Mouse (Mus musculus) kidney, adult 8-10 months (tissue): ENCODE measurements at regions not wholly inside any gene's neighbourhood (a gene's known extent, or its start where the extent isn't known, plus 50 kb on each side); places are given as distances from the start of the nearest gene placed in this dataset.
A peak's percentile ranks its signal among the peaks of the same experiment; 100 is the strongest.

Experiments used
- DNase-seq, 2 experiments: peaks; one replicate each; pipeline ENCODE4 v3.0.0; 2022

DNA sequence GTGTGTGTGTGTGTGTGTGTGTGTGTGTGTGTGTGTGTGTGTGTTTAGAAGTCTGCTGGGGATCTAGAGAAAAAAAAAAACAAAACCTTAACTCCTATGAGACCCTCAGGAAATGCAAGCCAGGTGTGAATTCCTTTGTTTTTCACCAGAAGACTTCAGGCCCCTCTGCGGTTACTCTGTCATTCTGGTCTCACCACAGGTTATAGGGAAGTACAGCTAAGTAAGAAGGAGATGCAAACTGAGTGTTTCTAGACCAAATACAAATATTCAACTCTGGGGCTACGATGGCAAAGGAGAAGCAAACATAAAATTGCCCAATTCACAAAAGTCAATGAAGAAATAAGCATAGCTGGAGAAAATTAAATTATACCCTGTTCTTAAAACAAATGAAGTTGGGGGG is 54.9 kb upstream of the Basp1 start:
- no peak for DNase-seq

GRCm38 (mm10) chr15:25469185-25469845 is 55.8 kb upstream of the Basp1 start:
- no peak for DNase-seq

DNA sequence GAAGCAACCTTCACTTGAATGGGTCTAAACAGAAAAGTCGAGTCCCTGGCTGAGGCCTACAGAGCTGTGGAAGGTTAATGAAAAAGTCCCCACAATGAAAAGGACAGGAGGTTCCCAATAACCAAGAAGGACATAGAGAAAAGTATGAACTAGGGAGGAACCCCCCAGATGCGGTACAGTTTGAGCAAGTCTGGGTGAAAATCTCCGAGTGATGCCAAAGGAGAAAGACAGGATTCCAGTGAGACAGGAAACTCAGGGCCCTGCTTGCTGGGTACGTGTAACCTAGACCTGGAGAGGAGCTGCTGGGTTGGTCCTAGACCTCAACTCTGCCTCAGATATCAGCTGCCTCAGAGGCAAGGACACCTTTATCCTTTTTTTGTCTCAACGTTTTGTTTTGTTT is 57.8 kb upstream of the Basp1 start:
- no peak for DNase-seq

DNA sequence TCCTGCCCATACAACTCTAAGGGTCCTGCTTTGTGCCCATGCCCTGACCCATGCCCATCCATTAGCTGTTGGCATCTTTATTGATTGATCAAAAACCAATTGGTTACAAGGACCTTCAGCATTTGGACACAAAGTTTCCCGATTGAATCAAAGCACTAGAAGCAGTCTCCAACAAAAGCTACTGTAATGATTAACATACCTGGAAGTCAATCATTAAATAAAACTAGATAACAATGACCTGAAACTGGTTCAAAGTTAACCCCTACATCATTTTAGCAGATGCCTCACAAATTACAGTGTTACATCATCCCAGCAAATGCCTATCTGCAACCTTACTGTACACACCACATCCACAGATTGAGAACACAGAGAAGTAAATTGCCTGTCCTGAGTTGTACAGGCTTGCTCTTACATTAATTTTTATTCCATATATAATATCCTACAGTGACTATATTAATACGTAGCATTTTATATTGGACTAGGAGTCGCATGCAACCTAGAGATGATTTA is 59.7 kb upstream of the Basp1 start:
- no peak for DNase-seq

DNA sequence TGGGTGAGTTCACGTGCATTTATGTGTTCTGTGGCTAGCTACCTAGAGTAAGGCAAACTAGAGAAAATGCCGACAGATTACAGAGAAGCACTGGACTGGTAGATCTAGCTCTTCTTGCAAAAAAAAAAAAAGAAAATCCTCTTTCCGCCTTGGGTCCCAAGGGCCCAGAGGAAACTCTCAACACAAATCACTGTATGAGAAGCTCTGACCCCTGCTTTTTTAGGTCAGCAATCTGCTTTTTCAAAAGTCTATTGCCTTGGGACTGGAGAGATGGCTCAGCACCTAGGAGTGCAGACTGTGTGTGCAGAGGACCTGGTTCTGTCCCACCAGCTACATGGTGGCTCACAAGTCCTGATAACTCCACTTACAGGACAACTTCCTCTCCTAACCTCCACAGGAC is 60.5 kb upstream of the Basp1 start:
- peak; percentile 16 to 38 for DNase-seq

DNA sequence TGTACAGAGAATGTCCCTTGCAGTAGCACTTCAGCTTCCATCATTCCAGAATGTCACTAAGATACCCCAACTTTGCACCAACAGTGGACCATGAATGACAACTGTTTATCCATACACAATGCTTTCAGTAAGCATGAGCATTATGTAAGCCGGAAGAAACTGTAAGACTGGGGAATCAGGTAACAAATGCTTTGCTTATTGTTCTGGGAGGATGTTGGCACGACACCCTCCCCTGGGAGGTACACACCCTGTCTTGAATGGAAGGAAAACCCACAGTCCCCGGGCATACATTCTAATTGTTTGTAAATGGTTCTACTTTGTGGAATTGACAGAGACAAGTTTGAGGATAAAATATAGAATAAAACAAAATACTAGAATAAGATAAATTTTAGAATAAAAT is 69.0 kb upstream of the Basp1 start:
- DNase-seq, result peak; percentile 35 to 36

- DNase-seq, result peak; percentile 22 to 67
These were observed 71.8 kb upstream of the Basp1 start for GRCm38 (mm10) chr15:25485372-25485771.

DNA sequence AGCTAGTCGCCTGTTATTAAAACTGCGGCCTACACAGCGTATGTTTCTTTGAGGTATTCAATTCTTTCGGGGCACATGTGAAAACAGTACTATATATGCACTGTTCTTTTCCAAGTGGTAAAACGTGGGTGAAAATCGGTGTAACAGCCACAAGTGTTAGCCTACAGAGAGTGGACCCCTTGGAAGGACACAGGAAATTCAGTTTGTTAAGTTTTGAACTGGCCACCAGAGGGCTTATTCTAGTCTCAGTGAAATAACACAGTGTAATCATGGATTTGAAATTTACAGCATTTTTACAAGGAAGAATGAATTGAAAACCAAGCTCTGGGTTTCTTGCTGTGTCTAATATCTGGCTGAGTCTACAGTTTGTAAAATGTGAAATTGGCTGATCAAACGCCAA is 72.6 kb upstream of the Basp1 start:
- no peak for DNase-seq

GRCm38 (mm10) chr15:25489804-25490203 is 76.2 kb upstream of the Basp1 start:
- DNase-seq, result no peak

- no peak for DNase-seq
These were observed 78.7 kb upstream of the Basp1 start for GRCm38 (mm10) chr15:25492161-25492746.

GRCm38 (mm10) chr15:25494687-25495299 is 81.2 kb upstream of the Basp1 start:
- DNase-seq, result no peak

- DNase-seq, result no peak
These were observed 82.5 kb upstream of the Basp1 start for GRCm38 (mm10) chr15:25495926-25496644.

GRCm38 (mm10) chr15:25497743-25498142 is 84.2 kb upstream of the Basp1 start:
- DNase-seq, result no peak

GRCm38 (mm10) chr15:25498422-25498821 is 84.9 kb upstream of the Basp1 start:
- DNase-seq, result no peak

DNA sequence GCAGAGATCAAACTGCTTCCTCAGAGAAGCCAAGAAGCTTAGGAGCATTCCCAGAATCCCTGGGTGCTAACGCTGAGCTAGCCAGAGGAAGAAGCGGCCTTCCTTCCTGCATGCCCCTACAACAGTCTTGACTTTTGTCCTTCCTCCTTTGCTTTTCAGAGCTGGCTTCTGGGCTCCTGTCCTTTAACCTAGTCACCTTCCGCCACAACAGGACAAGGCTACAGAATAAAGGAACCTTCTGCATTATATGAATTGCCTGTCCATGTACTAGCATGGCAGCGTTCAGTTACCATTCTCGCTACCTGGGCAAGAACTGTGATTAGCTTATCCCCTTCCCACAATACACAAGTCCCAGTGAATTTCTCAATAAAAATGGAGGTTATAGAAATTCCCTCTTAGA is 88.9 kb upstream of the Basp1 start:
- peak in 1 of 2 experiments; percentile 13 for DNase-seq

- DNase-seq, result no peak
These were observed 89.5 kb upstream of the Basp1 start for GRCm38 (mm10) chr15:25503104-25503503.

- peak; percentile 61 to 77 for DNase-seq
These were observed 95.6 kb upstream of the Basp1 start for GRCm38 (mm10) chr15:25509139-25509538.

DNA sequence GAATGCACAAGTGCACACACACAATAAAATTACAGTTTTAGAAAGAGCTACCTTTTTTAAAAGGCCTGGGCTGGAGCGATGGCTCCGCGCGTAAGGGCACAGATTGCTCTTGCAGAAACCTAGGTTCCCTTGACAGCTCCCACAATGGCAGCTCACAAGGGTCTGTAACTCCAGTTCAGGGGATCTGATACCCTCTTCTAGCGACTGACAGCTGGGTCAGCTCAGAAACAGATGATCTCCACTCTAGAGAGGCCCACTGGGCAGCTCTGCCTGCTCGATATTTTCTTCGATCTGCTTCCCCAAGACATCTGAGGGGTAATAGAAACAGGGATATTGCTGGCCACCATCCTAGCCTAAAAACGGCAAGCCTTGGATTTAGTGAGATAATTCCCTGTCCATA is 96.0 kb upstream of the Basp1 start:
- DNase-seq, result no peak

DNA sequence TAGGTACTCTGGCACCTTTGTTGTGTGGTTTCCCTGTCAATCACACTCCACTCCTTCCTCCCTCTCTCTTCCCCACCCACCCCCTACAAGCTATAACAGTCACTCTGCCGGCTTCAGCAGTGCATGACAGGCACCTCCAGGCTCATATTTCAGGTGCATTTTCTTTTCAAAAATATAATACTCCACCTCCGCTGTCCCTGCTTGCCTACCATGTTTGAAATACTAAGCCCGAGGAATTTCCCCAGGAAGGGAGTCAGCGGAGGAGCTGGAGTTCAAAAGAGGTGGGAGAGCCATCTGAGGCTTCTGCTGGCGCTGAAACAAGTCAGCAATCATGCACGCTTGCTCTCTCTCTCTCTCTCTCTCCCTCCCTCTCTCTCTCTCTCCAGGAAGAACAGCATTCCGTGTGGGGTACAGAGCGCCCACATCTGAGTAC is 96.5 kb upstream of the Basp1 start:
- peak in 1 of 2 experiments; percentile 5 for DNase-seq

GRCm38 (mm10) chr15:25518025-25518928 is 104.0 kb upstream of the Myo10 start:
- no peak for DNase-seq

DNA sequence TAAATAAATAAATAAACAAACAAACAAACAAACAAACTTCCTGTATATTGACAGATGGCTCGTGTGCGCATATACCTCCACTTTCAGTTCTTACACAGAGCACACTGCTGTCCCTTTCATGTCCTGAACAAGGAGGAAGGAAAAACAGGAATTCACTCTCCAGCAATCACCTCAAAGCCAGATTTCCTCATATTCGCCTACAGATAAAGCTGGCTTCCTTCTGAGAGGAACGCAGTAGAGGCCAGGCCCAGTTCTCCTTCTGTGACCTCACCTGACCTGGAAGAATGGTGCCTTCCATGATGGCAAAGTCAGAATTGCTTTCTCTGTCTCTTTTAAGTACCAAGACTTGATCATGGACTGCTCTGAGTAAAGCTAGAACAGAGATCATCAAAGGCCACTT is 98.1 kb upstream of the Myo10 start:
- no peak for DNase-seq

- DNase-seq, result peak; percentile 18 to 21
These were observed 97.0 kb upstream of the Myo10 start for GRCm38 (mm10) chr15:25525337-25525736.
